Mouse (Mus musculus) liver, embryonic 14.5 days (tissue): ENCODE data around the gene Rnf39. TPM values are rescaled to one million over a fixed set of nuclear protein-coding genes. Genes with fewer than 3 reads are reported as not detected.
A peak's percentile ranks its signal among the peaks of the same experiment; 100 is the strongest.

Experiments used
- ATAC-seq: fragments of 200-750 bp; cut with Nextera tagmentation; 2 replicates; pipeline ENCODE4 v1.8.0; 2017; ENCODE audit warnings: moderate number of reproducible peaks, mild to moderate bottlenecking, moderate library complexity; ENCODE audit not compliant: insufficient read depth
- DNase-seq, 3 experiments: peaks; one replicate each; pipeline ENCODE4 v3.0.0-alpha.2; 2012 to 2013; ENCODE audit warnings: low read depth in 3 of 3, low spot score in 3 of 3
- H3K27ac ChIP-seq: fragments of 300-500 bp; sonication (generic); 2 replicates; pipeline ENCODE4 v1.5.1; 2014; ENCODE audit warnings: moderate library complexity, mild to moderate bottlenecking, control low read depth, inconsistent platforms
- H3K27me3 ChIP-seq: fragments of 300-500 bp; sonication (generic); 2 replicates; pipeline ENCODE4 v1.6.1; 2014; ENCODE audit warnings: mild to moderate bottlenecking, low read length, moderate library complexity; ENCODE audit not compliant: control insufficient read depth, insufficient read depth
- H3K36me3 ChIP-seq: fragments of 300-500 bp; sonication (generic); replicated peaks from 2 replicates; pipeline ENCODE4 v1.6.1; 2014; ENCODE audit warnings: low read depth; ENCODE audit not compliant: control insufficient read depth, insufficient read depth
- H3K4me1 ChIP-seq, 2 experiments: fragments of 200-500 bp in 1 of 2; fragments of 300-500 bp in 1 of 2; sonication (generic) in 1 of 2; replicated peaks; 2 replicates each; pipeline ENCODE4 v1.6.1; 2012 to 2014; ENCODE audit warnings: antibody characterized with exemption in 1 of 2, inconsistent platforms in 1 of 2, low read length in 1 of 2; ENCODE audit not compliant: control insufficient read depth in 2 of 2, insufficient read depth in 2 of 2
- H3K4me2 ChIP-seq: fragments of 300-500 bp; sonication (generic); 2 replicates; pipeline ENCODE4 v1.6.1; 2014; ENCODE audit warnings: low read depth, mild to moderate bottlenecking, control low read depth, moderate library complexity
- H3K4me3 ChIP-seq, 2 experiments: fragments of 200-500 bp in 1 of 2; fragments of 300-500 bp in 1 of 2; sonication (generic) in 1 of 2; 2 replicates each; pipeline ENCODE4 v1.5.1; 2012 to 2014; ENCODE audit warnings: low read depth in 2 of 2, low read length in 2 of 2, mild to moderate bottlenecking in 2 of 2, control low read depth in 1 of 2, inconsistent platforms in 1 of 2, moderate library complexity in 1 of 2; ENCODE audit not compliant: insufficient read depth in 1 of 2
- H3K9ac ChIP-seq: fragments of 300-500 bp; sonication (generic); replicated peaks from 2 replicates; pipeline ENCODE4 v1.6.1; 2014; ENCODE audit warnings: mild to moderate bottlenecking, control low read depth, moderate library complexity
- H3K9me3 ChIP-seq: fragments of 300-500 bp; sonication (generic); 2 replicates; pipeline ENCODE4 v1.6.1; 2016; ENCODE audit warnings: low read length, mixed read lengths; ENCODE audit not compliant: control insufficient read depth
- CTCF ChIP-seq: IDR thresholded peaks from 2 replicates; pipeline ENCODE4 v1.5.1; 2016; ENCODE audit warnings: antibody characterized with exemption, low read depth, control low read depth
- EP300 ChIP-seq: IDR thresholded peaks from 2 replicates; pipeline ENCODE4 v1.6.1; 2016; ENCODE audit warnings: antibody characterized with exemption, low read depth
- WGBS: fragments of 180-500 bp; shearing (Covaris S2); extraction: QIAGEN DNeasy Blood & Tissue Kit; methylation state at CpG from one replicate; pipeline ENCODE4 v1.1.7; 2014; ENCODE audit not compliant: insufficient replicate concordance; 5-methylcytosine and 5-hydroxymethylcytosine counted together
- polyA plus RNA-seq, 2 experiments: library from polyadenylated mRNA; depleted of rRNA in 1 of 2; stranded (reverse) in 1 of 2; unstranded in 1 of 2; fragments of >200 nt; fragmentation: Nextera tagmentation in 1 of 2; extraction: Ambion mirVana in 1 of 2; gene quantifications; 2 replicates each; pipeline versions ENCODE4 v1.2.1 to v1.2.3; 2012 to 2014

Rnf39 gene
- polyA plus RNA-seq, 2 experiments: 0.02 TPM; not detected in 1

- 37% methylated on average over 3 of the region's 3 CpGs for WGBS
- Histone ChIP-seq H3K4me2 (no peak overlapping the region), H3K9ac (no peak overlapping the region), H3K27me3 (no peaks in the 10 kb centered on the region), H3K4me1 (no peaks in the 10 kb centered on the region; a peak in 1 of 4 replicates), H3K36me3 (no peaks in the 10 kb centered on the region), H3K9me3 (no peaks in the 10 kb centered on the region), H3K4me3 (no peak overlapping the region), H3K27ac (no peak overlapping the region)
- ATAC-seq (no peak), DNase-seq (no peak)
- TF ChIP-seq EP300: no peak
- no peak for TF ChIP-seq CTCF
Observed at GRCm38 (mm10) chr17:36972791-36973190, 30.1 kb downstream of the Rnf39 start.

- 42% methylated on average over 8 of the region's 8 CpGs for WGBS
- no peaks in the 10 kb centered on the region; a peak in 1 of 4 replicates for H3K4me1 ChIP-seq
- H3K4me2 ChIP-seq: no peak overlapping the region
- DNase-seq (no peak), ATAC-seq (no peak)
- TF ChIP-seq CTCF (no peak), EP300 (no peak)
- no peaks in the 10 kb centered on the region for H3K36me3 ChIP-seq
- no peak overlapping the region for H3K27ac ChIP-seq
- no peak overlapping the region for H3K9ac ChIP-seq
- H3K27me3 ChIP-seq: no peaks in the 10 kb centered on the region
- no peaks in the 10 kb centered on the region for H3K9me3 ChIP-seq
- no peak overlapping the region for H3K4me3 ChIP-seq
Observed at GRCm38 (mm10) chr17:36973271-36973787, 30.6 kb downstream of the Rnf39 start.

DNA sequence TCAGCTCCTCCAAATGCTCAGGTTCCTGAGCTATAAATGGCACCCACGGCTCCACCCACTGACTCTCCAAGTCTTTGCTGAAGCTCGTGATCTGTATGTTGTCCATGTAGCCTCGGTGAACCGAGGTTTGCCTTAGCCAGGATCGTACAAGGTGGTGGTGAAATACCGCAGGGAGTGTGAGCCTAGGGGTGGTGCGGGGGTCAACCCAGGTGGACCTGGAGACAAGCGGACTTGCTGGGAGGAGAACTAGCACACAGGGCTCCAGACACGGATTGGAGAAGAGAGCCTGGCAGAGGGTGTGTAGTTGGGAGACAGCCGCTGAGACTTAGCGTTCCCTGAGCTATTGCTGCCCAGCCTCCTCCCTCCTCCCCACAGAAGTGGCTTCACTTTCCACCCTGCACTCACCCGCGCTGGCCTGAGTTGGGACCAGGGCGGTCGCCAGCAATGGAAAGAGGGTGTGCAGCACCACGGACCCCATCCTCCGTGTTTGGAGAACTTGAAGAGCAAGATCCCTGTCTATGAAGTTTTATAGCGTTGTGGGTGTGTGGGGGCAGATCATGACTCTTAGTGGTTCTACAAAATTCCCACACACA, 38.6 kb downstream of the Rnf39 start, which contains the start of gene 2410137M14Rik:
Gene 2410137M14Rik (minus strand): TSS at position 17 of the 593 bp plus-strand sequence.
- no peak within 1 kb of the TSS for H3K27ac ChIP-seq
- no peak within 1 kb of the TSS for H3K4me3 ChIP-seq
- no peaks in the 10 kb centered on the region; a peak in 1 of 4 replicates for H3K4me1 ChIP-seq
- ATAC-seq: no peak
- 7% methylated on average over 18 of the region's 18 CpGs for WGBS
- no peaks in the 10 kb centered on the region for H3K36me3 ChIP-seq
- H3K9ac ChIP-seq: no peak within 1 kb of the TSS
- no peaks in the 10 kb centered on the region for H3K9me3 ChIP-seq
- no peak for TF ChIP-seq CTCF
- TF ChIP-seq EP300: no peak
- DNase-seq: no peak
- peak within 1 kb of the TSS; percentile 27; the same call in 1 of the 2 replicates for H3K4me2 ChIP-seq
- H3K27me3 ChIP-seq: no peaks in the 10 kb centered on the region

DNA sequence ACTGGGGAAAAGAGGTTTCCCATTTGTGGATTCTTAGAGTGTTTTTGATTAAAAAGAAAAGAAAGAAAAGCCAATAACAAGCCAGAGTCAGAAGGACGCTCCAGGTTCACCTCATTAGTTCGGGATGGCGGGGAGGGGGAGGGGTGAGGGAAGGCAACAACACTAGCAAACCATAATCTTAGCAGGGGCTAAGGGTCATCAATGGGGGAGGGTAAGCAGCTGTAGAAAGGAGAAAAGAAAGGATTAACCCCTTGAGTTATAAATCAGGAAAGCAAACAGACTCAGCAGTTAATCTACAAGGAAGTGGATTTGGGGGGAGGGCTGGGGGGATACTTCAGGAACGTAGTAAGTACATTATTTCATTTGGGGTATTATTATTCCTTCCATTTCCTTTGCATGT, 39.1 kb downstream of the Rnf39 start:
- no peak for DNase-seq
- Histone ChIP-seq H3K4me2 (no peak overlapping the region), H3K27ac (no peak overlapping the region), H3K4me3 (no peak overlapping the region), H3K9me3 (no peaks in the 10 kb centered on the region), H3K9ac (no peak overlapping the region), H3K4me1 (no peaks in the 10 kb centered on the region; a peak in 1 of 4 replicates), H3K36me3 (no peaks in the 10 kb centered on the region), H3K27me3 (no peaks in the 10 kb centered on the region)
- TF ChIP-seq EP300 (no peak), CTCF (no peak)
- WGBS: 8% methylated on average over 4 of the region's 4 CpGs
- ATAC-seq: no peak

- TF ChIP-seq EP300: no peak
- TF ChIP-seq CTCF: no peak
- Histone ChIP-seq H3K4me3 (no peak overlapping the region), H3K27me3 (peaks cover 1% of the 10 kb centered on the region), H3K36me3 (no peaks in the 10 kb centered on the region), H3K4me2 (no peak overlapping the region), H3K9ac (no peak overlapping the region), H3K9me3 (no peaks in the 10 kb centered on the region), H3K4me1 (no peaks in the 10 kb centered on the region; a peak in 1 of 4 replicates), H3K27ac (no peak overlapping the region)
- 27% methylated on average over 5 of the region's 5 CpGs for WGBS
- ATAC-seq: no peak
- DNase-seq: no peak
Observed at GRCm38 (mm10) chr17:36982253-36983155, 39.8 kb downstream of the Rnf39 start.
